Mouse (Mus musculus): ENCODE measurements at regions not wholly inside any gene's neighbourhood (a gene's known extent, or its start where the extent isn't known, plus 50 kb on each side); places are given as distances from the start of the nearest gene placed in this dataset.

DNA sequence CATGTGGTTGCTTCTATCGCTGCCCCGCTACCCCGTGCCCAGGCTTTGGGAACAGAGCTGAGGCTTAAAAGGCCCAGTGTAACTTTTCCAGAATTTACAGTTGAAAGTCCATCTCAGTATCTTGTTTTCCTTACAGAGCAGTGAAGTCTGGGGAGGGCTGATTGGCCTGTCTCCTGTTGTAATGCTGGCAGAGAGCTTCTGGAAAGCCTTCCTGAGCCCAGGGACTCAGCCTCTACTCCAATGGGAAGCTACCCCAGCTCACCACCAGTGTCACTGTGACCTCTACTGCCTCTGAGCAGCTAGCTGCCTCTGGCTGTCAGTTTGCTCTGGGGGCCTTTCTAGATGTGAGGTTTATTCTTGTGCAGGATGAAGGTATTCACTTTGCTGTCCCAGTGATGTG is 87.5 kb downstream of the Kcnrg start:
- no peaks in the 10 kb centered on the region for H3K79me2 ChIP-seq (ENCODE audit: control insufficient read depth, insufficient read depth, low read length, poor library complexity)
- H3K9me3 ChIP-seq (replicated peaks; ENCODE audit: insufficient read depth, low read length): no peaks in the 10 kb centered on the region
- H3K4me1 ChIP-seq (ENCODE audit: control insufficient read depth in 1 of 2, insufficient read depth in 2 of 2, low read length in 2 of 2): peaks cover 3 to 27% of the 10 kb centered on the region in 2 experiments
- TF ChIP-seq ZC3H11A (IDR thresholded peaks at IDR 0.05; ENCODE audit: low read depth, low read length) (no peak), KAT2A (conservative IDR thresholded peaks at IDR 0.05; ENCODE audit: low read depth, low read length) (no peak), CTCF (IDR thresholded peaks at IDR 0.05 in 2 of 3, conservative IDR thresholded peaks at IDR 0.05 in 1 of 3; ENCODE audit: control insufficient read depth in 1 of 3, insufficient read depth in 1 of 3, low read depth in 2 of 3, low read length in 3 of 3, poor library complexity in 1 of 3, severe bottlenecking in 1 of 3) (no peak), E2F4 (IDR thresholded peaks at IDR 0.05; ENCODE audit: borderline replicate concordance, low read depth, low read length) (no peak), USF1 (IDR thresholded peaks at IDR 0.05; ENCODE audit: low read depth, low read length) (no peak)
- H3K27ac ChIP-seq (ENCODE audit: control insufficient read depth, low read depth, low read length): no peak overlapping the region
- H3K9ac ChIP-seq (ENCODE audit: control insufficient read depth, low read depth, low read length, poor library complexity, severe bottlenecking): no peak overlapping the region
- DNase-seq (ENCODE audit: low read depth, low spot score): no peak
- H3K36me3 ChIP-seq (ENCODE audit: control insufficient read depth in 1 of 2, insufficient read depth in 2 of 2, low read length in 2 of 2): peaks cover 0 to 25% of the 10 kb centered on the region in 2 experiments; a peak in 2 of 4 replicates
- H3K27me3 ChIP-seq (ENCODE audit: control insufficient read depth in 1 of 2, insufficient read depth in 2 of 2, low read length in 2 of 2): no peaks in the 10 kb centered on the region
- no peak overlapping the region for H3K4me3 ChIP-seq (ENCODE audit: control insufficient read depth in 1 of 2, insufficient read depth in 1 of 2, low read depth in 2 of 2, low read length in 2 of 2)

DNA sequence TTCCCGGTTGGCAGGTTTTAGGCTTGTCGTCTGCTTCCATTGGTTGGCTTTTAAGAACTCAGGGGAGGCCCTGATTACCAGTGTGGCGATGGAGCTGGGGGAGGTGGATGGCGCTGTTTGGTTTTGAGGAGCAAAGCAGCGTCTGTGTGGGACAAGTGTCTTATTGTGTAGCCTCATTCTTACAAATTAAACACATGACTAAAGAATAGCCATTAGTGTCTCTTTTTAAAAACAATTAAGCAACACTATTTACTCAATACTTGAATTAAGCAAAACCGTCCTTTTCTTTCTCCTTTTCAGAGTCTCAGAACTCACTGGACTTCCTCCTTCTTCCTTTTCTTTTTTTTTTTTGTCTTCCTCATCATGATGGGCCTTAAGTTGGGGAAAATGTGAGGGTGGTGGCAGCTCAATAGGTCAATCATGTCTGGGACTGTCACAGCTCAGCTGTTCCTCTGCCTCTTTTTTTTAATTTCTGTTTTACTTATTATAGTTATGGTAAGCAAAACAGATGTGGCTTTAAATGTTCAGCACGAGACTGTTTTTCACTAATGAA is 89.1 kb downstream of the Kcnrg start:
- H3K4me1 ChIP-seq (ENCODE audit: control insufficient read depth in 1 of 2, insufficient read depth in 2 of 2, low read length in 2 of 2): peaks cover 3 to 22% of the 10 kb centered on the region in 2 experiments
- no peak for DNase-seq (ENCODE audit: low read depth, low spot score)
- no peak for TF ChIP-seq MEF2A (IDR thresholded peaks at IDR 0.05; ENCODE audit: extremely low read depth, insufficient replicate concordance, low read depth, low read length, poor library complexity, severe bottlenecking)
- peak; percentile 81 for TF ChIP-seq ZNF384 (IDR thresholded peaks at IDR 0.05; ENCODE audit: low read depth, low read length)
- no peak overlapping the region for H3K9ac ChIP-seq (ENCODE audit: control insufficient read depth, low read depth, low read length, poor library complexity, severe bottlenecking)
- H3K27me3 ChIP-seq (ENCODE audit: control insufficient read depth in 1 of 2, insufficient read depth in 2 of 2, low read length in 2 of 2): no peaks in the 10 kb centered on the region
- H3K79me2 ChIP-seq (ENCODE audit: control insufficient read depth, insufficient read depth, low read length, poor library complexity): no peaks in the 10 kb centered on the region
- no peaks in the 10 kb centered on the region for H3K9me3 ChIP-seq (replicated peaks; ENCODE audit: insufficient read depth, low read length)
- peaks cover 0 to 21% of the 10 kb centered on the region in 2 experiments; a peak in 2 of 4 replicates for H3K36me3 ChIP-seq (ENCODE audit: control insufficient read depth in 1 of 2, insufficient read depth in 2 of 2, low read length in 2 of 2)
- H3K4me3 ChIP-seq (ENCODE audit: control insufficient read depth in 1 of 2, insufficient read depth in 1 of 2, low read depth in 2 of 2, low read length in 2 of 2): no peak overlapping the region
- no peak overlapping the region for H3K27ac ChIP-seq (ENCODE audit: control insufficient read depth, low read depth, low read length)

DNA sequence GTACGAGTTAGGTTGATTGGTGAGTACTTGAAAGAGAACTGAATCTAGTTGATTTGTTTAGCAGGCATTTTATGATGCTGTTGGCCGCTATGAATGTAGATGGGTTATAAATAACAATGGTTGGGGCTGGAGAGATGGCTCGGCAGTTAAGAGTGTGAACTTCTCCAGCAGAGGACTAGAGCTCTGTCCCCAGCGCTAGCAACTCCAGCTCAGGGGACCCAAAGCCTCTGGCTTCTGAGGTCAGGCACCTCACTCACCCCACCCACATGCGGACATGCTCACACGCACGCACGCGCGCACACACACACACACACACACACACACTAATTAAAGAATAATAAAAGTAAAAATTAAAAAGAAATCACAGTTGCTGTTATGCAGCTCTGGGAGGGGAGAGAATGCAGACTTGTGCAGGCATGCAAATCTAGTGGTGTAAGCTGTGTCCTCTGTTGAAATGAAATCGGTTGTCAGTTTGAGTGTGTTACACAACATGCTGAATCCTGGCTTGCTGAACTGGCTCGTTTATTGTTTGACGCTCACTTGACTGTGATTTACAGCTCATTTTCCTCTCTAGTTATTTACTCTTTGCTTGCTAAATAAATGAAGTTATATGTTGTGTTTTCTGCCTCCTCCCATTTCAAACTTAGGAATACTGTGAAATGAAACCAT is 89.8 kb downstream of the Kcnrg start:
- H3K27me3 ChIP-seq (ENCODE audit: control insufficient read depth in 1 of 2, insufficient read depth in 2 of 2, low read length in 2 of 2): no peaks in the 10 kb centered on the region
- no peak overlapping the region for H3K4me3 ChIP-seq (ENCODE audit: control insufficient read depth in 1 of 2, insufficient read depth in 1 of 2, low read depth in 2 of 2, low read length in 2 of 2)
- H3K4me1 ChIP-seq (ENCODE audit: control insufficient read depth in 1 of 2, insufficient read depth in 2 of 2, low read length in 2 of 2): peaks cover 3 to 17% of the 10 kb centered on the region in 2 experiments
- no peak for DNase-seq (ENCODE audit: low read depth, low spot score)
- no peaks in the 10 kb centered on the region for H3K79me2 ChIP-seq (ENCODE audit: control insufficient read depth, insufficient read depth, low read length, poor library complexity)
- H3K36me3 ChIP-seq (ENCODE audit: control insufficient read depth in 1 of 2, insufficient read depth in 2 of 2, low read length in 2 of 2): peaks cover 0 to 15% of the 10 kb centered on the region in 2 experiments; a peak in 2 of 4 replicates
- H3K9me3 ChIP-seq (replicated peaks; ENCODE audit: insufficient read depth, low read length): no peaks in the 10 kb centered on the region
- H3K9ac ChIP-seq (ENCODE audit: control insufficient read depth, low read depth, low read length, poor library complexity, severe bottlenecking): no peak overlapping the region
- TF ChIP-seq MEF2A (IDR thresholded peaks at IDR 0.05; ENCODE audit: extremely low read depth, insufficient replicate concordance, low read depth, low read length, poor library complexity, severe bottlenecking): no peak
- TF ChIP-seq POLR2AphosphoS5 (IDR thresholded peaks at IDR 0.05; ENCODE audit: borderline replicate concordance, low read depth, low read length): no peak
- no peak for TF ChIP-seq NRF1 (IDR thresholded peaks at IDR 0.05; ENCODE audit: insufficient read depth, low read depth, low read length, poor library complexity, severe bottlenecking)
- TF ChIP-seq EP300 (IDR thresholded peaks at IDR 0.05; ENCODE audit: low read depth in 1 of 2, low read length in 2 of 2): no peak
- no peak for TF ChIP-seq SIN3A (IDR thresholded peaks at IDR 0.05; ENCODE audit: low read length)
- no peak for TF ChIP-seq TCF12 (IDR thresholded peaks at IDR 0.05; ENCODE audit: low read depth, low read length)
- no peak for TF ChIP-seq JUND (IDR thresholded peaks at IDR 0.05; ENCODE audit: low read depth, low read length)
- no peak overlapping the region for H3K27ac ChIP-seq (ENCODE audit: control insufficient read depth, low read depth, low read length)

Measured in MEL (cell line).